Mouse (Mus musculus) lung, embryonic 15.5 days (tissue): ENCODE measurements around the gene Dync1h1. TPM values are rescaled to one million over a fixed set of nuclear protein-coding genes. Genes with fewer than 3 reads are reported as not detected.
A peak's percentile ranks its signal among the peaks of the same experiment; 100 is the strongest.
"Not testable (repeated sequence)": the region's sequence is repeated elsewhere in the genome, so short reads cannot be mapped to it uniquely, and the experiment has no call there.

Source experiments
- ATAC-seq: fragments of 200-750 bp; cut with Nextera tagmentation; 2 replicates; pipeline ENCODE4 v1.8.0; 2017; ENCODE audit warnings: moderate number of reproducible peaks, borderline replicate concordance; ENCODE audit not compliant: low FRiP score, low TSS enrichment; ENCODE audit errors: extremely low read depth
- H3K27ac ChIP-seq: fragments of 300-500 bp; sonication (generic); 2 replicates; pipeline ENCODE4 v1.5.1; 2015; ENCODE audit warnings: moderate library complexity, mild to moderate bottlenecking, inconsistent platforms
- H3K27me3 ChIP-seq: fragments of 300-500 bp; sonication (generic); 2 replicates; pipeline ENCODE4 v1.6.1; 2015; ENCODE audit warnings: inconsistent platforms
- H3K36me3 ChIP-seq: fragments of 300-500 bp; sonication (generic); 2 replicates; pipeline ENCODE4 v1.6.1; 2015; ENCODE audit warnings: inconsistent platforms
- H3K4me1 ChIP-seq: fragments of 300-500 bp; sonication (generic); 2 replicates; pipeline ENCODE4 v1.6.1; 2015; ENCODE audit warnings: inconsistent platforms
- H3K4me2 ChIP-seq: fragments of 300-500 bp; sonication (generic); 2 replicates; pipeline ENCODE4 v1.6.1; 2015; ENCODE audit warnings: inconsistent platforms, mild to moderate bottlenecking, moderate library complexity
- H3K4me3 ChIP-seq: fragments of 300-500 bp; sonication (generic); 2 replicates; pipeline ENCODE4 v1.5.1; 2015; ENCODE audit warnings: mild to moderate bottlenecking, inconsistent platforms
- H3K9ac ChIP-seq: fragments of 300-500 bp; sonication (generic); 2 replicates; pipeline ENCODE4 v1.6.1; 2015; ENCODE audit warnings: inconsistent platforms
- H3K9me3 ChIP-seq: fragments of 300-500 bp; sonication (generic); 2 replicates; pipeline ENCODE4 v1.6.1; 2016; ENCODE audit warnings: inconsistent platforms
- WGBS: fragments of 180-500 bp; shearing (Covaris S2); methylation state at CpG from one replicate; pipeline ENCODE4 v1.1.7; 2015; 5-methylcytosine and 5-hydroxymethylcytosine counted together
- polyA plus RNA-seq: library from polyadenylated mRNA; unstranded; fragments of >200 nt; fragmentation: Nextera tagmentation; extraction: Ambion mirVana; gene quantifications from 2 replicates; pipeline ENCODE4 v1.2.1, GENCODE M21; 2015

Gene Dync1h1
- polyA plus RNA-seq, 1 experiment from 2014 or later = 48.9 TPM

GRCm38 (mm10) chr12:110698080-110698479 is 96.8 kb downstream of the Dync1h1 start:
- Histone ChIP-seq H3K36me3 (peaks cover 14% of the 10 kb centered on the region), H3K4me1 (peaks cover 27% of the 10 kb centered on the region), H3K9me3 (no peaks in the 10 kb centered on the region), H3K4me2 (no peak overlapping the region), H3K4me3 (no peak overlapping the region), H3K27me3 (no peaks in the 10 kb centered on the region), H3K9ac (no peak overlapping the region), H3K27ac (no peak overlapping the region)
- WGBS = 73% methylated on average over 1 of the region's 1 CpGs
- no peak for ATAC-seq

GRCm38 (mm10) chr12:110698523-110699170 is 97.4 kb downstream of the Dync1h1 start:
- H3K4me1 ChIP-seq = peaks cover 24% of the 10 kb centered on the region

GRCm38 (mm10) chr12:110699171-110699547 is 97.9 kb downstream of the Dync1h1 start:
- WGBS = 40% methylated on average over 2 of the region's 2 CpGs
- Histone ChIP-seq H3K36me3 (peaks cover 7% of the 10 kb centered on the region; the same call in 1 of the 2 replicates), H3K4me2 (peak overlapping the region; percentile 16; the same call in 1 of the 2 replicates), H3K9ac (peak overlapping the region; percentile 13; the same call in 1 of the 2 replicates), H3K4me1 (peaks cover 23% of the 10 kb centered on the region), H3K9me3 (no peaks in the 10 kb centered on the region), H3K4me3 (no peak overlapping the region), H3K27ac (no peak overlapping the region), H3K27me3 (no peaks in the 10 kb centered on the region)
- no peak for ATAC-seq

More at GRCm38 (mm10) chr12:110698523-110699170, 97.4 kb downstream of the Dync1h1 start:
- Histone ChIP-seq H3K27me3 (no peaks in the 10 kb centered on the region), H3K4me3 (no peak overlapping the region), H3K4me2 (peak overlapping the region; percentile 16; the same call in 1 of the 2 replicates), H3K9ac (peak overlapping the region; percentile 13; the same call in 1 of the 2 replicates), H3K9me3 (no peaks in the 10 kb centered on the region), H3K36me3 (peaks cover 10% of the 10 kb centered on the region; the same call in 1 of the 2 replicates), H3K27ac (peak overlapping the region; percentile 33; the same call in 1 of the 2 replicates)
- ATAC-seq = no peak
- WGBS = 42% methylated on average over 15 of the region's 15 CpGs

DNA sequence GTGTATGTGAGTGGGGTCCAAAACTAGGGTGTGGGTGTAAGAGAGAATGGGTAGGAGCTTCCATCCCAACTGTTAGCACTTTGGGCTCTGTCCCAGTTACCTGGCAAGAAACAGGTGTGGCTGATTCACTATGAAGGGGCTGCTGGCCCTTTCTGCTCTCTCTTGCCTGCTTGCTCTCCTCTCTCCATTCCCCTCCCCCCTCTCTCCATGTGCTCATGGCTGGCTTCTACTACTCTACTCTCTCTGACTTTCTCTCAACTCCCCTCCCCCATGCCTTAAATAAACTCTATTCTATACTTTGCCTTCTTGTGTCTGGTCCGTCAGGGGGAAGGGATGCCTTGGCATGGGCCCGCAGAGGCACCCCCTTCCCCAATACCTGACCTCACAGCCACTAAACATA is 99.5 kb downstream of the Dync1h1 start:
- no peak for ATAC-seq
- Histone ChIP-seq H3K4me3 (no peak overlapping the region), H3K4me2 (no peak overlapping the region), H3K27me3 (no peaks in the 10 kb centered on the region), H3K9ac (no peak overlapping the region), H3K36me3 (no peaks in the 10 kb centered on the region), H3K4me1 (peaks cover 15% of the 10 kb centered on the region; the same call in 1 of the 2 replicates), H3K9me3 (no peaks in the 10 kb centered on the region), H3K27ac (no peak overlapping the region)
- WGBS = 39% methylated on average over 2 of the region's 2 CpGs

DNA sequence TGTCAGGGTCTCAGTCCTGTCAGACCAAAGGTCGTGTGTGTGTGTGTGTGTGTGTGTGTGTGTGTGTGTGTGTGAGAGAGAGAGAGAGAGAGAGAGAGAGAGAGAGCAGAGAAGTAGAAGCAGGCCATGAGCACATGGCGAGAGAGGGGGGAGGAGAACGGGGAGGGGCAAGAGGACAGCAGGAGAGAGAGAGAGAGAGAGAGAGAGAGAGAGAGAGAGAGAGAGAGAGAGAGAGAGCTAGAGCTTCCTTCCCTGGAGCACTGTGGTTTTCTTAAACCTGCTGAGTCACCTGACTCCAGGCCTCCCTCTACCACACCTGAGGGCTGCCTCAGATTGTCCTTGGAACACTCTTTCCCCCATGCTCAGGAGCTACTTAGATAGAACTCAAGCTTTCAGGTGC is 100.1 kb downstream of the Dync1h1 start:
- H3K27ac ChIP-seq, H3K9ac ChIP-seq: not testable (repeated sequence)
- 8% methylated on average over 3 of the region's 3 CpGs for WGBS

DNA sequence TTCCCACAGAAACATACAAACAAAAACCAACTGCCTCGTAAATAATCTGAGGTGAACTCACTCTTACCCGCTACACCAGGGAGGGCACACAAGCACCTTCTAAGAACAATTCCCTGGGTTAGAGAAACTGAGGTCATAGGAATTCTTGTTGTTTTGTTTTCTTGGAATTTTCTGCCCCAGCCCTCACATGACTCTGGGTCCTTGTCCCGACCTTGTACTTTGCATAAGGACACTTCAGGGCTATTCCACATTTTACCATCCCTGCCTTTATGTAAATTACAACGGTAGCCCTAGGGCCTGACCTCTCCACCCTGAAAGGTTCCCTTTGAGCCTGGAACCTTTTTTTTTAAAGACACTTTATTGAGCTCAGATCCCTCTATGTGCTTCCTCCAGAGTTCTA is 101.3 kb downstream of the Dync1h1 start, which contains the start of gene Hsp90aa1:
Gene Hsp90aa1, minus strand, starts transcription at position 173 of the 400 bp plus-strand sequence.
- H3K27me3 ChIP-seq = no peaks in the 10 kb centered on the region
- 0 out of 2 replicates have a peak, but pooled peaks cover 14% of the 10 kb centered on the region for H3K4me1 ChIP-seq
- no peaks in the 10 kb centered on the region for H3K36me3 ChIP-seq
- no peaks in the 10 kb centered on the region for H3K9me3 ChIP-seq
- H3K4me3 ChIP-seq = no peak within 1 kb of the TSS
- H3K9ac ChIP-seq = no peak within 1 kb of the TSS
- no peak within 1 kb of the TSS for H3K4me2 ChIP-seq
- WGBS = 44% methylated on average over 4 of the region's 4 CpGs
- no peak within 1 kb of the TSS for H3K27ac ChIP-seq
- no peak for ATAC-seq

More for the DNA sequence above, 100.1 kb downstream of the Dync1h1 start:
- H3K4me2 ChIP-seq, H3K36me3 ChIP-seq, ATAC-seq, H3K4me3 ChIP-seq, H3K27me3 ChIP-seq, H3K9me3 ChIP-seq: not testable (repeated sequence)
- peaks cover 15% of the 10 kb centered on the region; the same call in 1 of the 2 replicates for H3K4me1 ChIP-seq

DNA sequence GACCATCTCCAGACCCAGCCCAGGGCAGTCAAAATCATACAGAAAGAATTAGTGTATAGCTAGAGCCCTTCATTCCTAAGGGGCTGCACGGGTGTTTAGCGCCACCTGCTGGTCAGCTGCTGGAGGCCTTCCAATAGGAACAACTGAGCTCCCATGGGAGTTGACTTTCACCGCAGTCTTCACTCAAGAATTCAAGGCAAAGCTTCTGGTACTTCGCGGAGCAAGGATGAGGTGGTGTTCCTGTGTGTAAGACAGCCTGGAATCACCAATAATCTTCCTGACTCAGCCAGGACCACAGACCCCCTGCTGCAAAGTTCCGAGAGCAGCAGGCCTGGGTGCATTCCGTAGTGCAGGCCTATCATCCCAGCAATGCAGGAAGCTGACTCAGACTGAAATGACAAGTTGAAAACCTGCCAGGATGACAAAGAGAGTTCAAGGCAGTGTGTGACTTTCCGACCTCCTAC is 101.8 kb downstream of the Dync1h1 start:
- H3K9ac ChIP-seq = no peak overlapping the region
- no peaks in the 10 kb centered on the region for H3K27me3 ChIP-seq
- no peak overlapping the region for H3K4me2 ChIP-seq
- 18% methylated on average over 8 of the region's 8 CpGs for WGBS
- H3K9me3 ChIP-seq = no peaks in the 10 kb centered on the region
- H3K36me3 ChIP-seq = no peaks in the 10 kb centered on the region
- no peak overlapping the region for H3K27ac ChIP-seq
- 0 out of 2 replicates have a peak, but pooled peaks cover 14% of the 10 kb centered on the region for H3K4me1 ChIP-seq
- ATAC-seq = peak; percentile 65; the same call in 1 of the 2 replicates
- H3K4me3 ChIP-seq = no peak overlapping the region

- H3K27me3 ChIP-seq = no peaks in the 10 kb centered on the region
- H3K4me1 ChIP-seq = 0 out of 2 replicates have a peak, but pooled peaks cover 14% of the 10 kb centered on the region
- no peak overlapping the region for H3K4me3 ChIP-seq
- H3K27ac ChIP-seq = no peak overlapping the region
- H3K9ac ChIP-seq = no peak overlapping the region
- ATAC-seq = no peak
- no peaks in the 10 kb centered on the region for H3K36me3 ChIP-seq
- 67% methylated on average over 7 of the region's 7 CpGs for WGBS
- H3K4me2 ChIP-seq = no peak overlapping the region
- H3K9me3 ChIP-seq = no peaks in the 10 kb centered on the region
Measured at GRCm38 (mm10) chr12:110703682-110704081, 102.4 kb downstream of the Dync1h1 start.

GRCm38 (mm10) chr12:110705419-110705818 is 104.2 kb downstream of the Dync1h1 start:
- not testable (repeated sequence) for H3K9me3 ChIP-seq, H3K4me3 ChIP-seq, ATAC-seq, H3K9ac ChIP-seq, H3K27me3 ChIP-seq, H3K4me1 ChIP-seq, H3K4me2 ChIP-seq, H3K36me3 ChIP-seq, H3K27ac ChIP-seq
- 86% methylated on average over 4 of the region's 4 CpGs for WGBS

DNA sequence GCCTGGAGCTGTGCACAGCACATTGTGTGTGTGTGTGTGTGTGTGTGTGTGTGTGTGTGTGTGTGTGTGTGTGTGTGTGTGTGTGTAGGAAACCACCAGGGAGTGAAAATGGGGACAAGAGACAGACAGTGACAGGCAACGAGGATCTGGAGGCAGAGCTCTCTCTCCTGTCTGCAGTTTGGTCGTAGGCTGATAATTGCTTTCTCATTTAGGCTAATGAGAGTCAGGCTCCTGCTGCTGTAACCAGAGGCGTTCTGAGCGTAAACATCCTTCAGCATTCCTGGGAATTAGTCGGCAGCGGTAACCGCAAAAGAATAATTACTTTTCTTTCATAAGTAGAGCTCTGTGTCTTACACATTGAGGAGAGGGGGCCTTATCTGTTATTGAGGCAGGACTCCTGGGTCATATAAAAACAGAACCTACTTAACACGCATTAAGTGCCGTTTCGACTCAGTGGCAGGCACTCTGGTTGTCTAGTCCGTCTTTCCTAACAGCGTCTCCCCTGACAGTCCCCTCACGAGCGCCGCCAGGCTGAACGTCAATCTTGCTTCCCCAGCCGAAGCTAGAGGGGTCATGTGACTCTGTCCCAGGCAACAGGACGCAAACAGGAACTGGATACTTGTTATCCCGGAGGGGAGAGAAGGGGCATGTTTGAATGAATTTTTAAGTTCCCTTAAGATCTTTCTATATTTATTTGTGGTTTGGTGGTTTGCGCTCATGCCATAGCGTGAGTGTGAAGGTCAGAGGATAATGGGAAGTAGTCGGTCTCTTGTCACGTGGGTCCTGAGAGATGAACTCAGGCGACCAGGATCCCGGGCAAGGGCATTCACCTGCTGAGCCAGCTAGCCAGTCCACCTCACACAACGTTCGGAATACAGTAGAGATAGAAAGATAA is 105.3 kb downstream of the Dync1h1 start:
- H3K27ac ChIP-seq = no peak overlapping the region
- no peaks in the 10 kb centered on the region for H3K27me3 ChIP-seq
- no peaks in the 10 kb centered on the region for H3K9me3 ChIP-seq
- ATAC-seq = peak; percentile 75; the same call in 1 of the 2 replicates
- WGBS = 2% methylated on average over 27 of the region's 27 CpGs
- peak overlapping the region; percentile 41 for H3K4me3 ChIP-seq
- 0 out of 2 replicates have a peak, but pooled peaks cover 5% of the 10 kb centered on the region for H3K4me1 ChIP-seq
- peak overlapping the region; percentile 64 for H3K4me2 ChIP-seq
- no peaks in the 10 kb centered on the region for H3K36me3 ChIP-seq
- H3K9ac ChIP-seq = peak overlapping the region; percentile 29

GRCm38 (mm10) chr12:110707451-110707850 is 106.2 kb downstream of the Dync1h1 start:
- WGBS = 83% methylated on average over 7 of the region's 7 CpGs
- ATAC-seq = no peak

More at GRCm38 (mm10) chr12:110707451-110707850, 106.2 kb downstream of the Dync1h1 start:
- Histone ChIP-seq H3K4me2 (no peak overlapping the region), H3K9me3 (no peaks in the 10 kb centered on the region), H3K36me3 (no peaks in the 10 kb centered on the region), H3K4me3 (no peak overlapping the region), H3K27me3 (no peaks in the 10 kb centered on the region), H3K27ac (no peak overlapping the region), H3K9ac (no peak overlapping the region), H3K4me1 (0 out of 2 replicates have a peak, but pooled peaks cover 4% of the 10 kb centered on the region)
